Mouse (Mus musculus) adrenal gland, adult 10 weeks (tissue): ENCODE measurements around the gene Olfr1316. TPM values are rescaled to one million over a fixed set of nuclear protein-coding genes. Genes with fewer than 3 reads are reported as not detected.

ENCODE experiments used
- polyA plus RNA-seq: library from polyadenylated mRNA; stranded (reverse); fragments of 350-450 nt; fragmentation: Illumina TruSeq; extraction: RNeasy Lipid Tissue Mini Kit (QIAGEN cat#74804); gene quantifications from one replicate; pipeline ENCODE4 v1.2.3, GENCODE M21; 2014; ENCODE audit warnings: low read depth, low replicate concordance

The Olfr1316 gene
- polyA plus RNA-seq: not detected

DNA sequence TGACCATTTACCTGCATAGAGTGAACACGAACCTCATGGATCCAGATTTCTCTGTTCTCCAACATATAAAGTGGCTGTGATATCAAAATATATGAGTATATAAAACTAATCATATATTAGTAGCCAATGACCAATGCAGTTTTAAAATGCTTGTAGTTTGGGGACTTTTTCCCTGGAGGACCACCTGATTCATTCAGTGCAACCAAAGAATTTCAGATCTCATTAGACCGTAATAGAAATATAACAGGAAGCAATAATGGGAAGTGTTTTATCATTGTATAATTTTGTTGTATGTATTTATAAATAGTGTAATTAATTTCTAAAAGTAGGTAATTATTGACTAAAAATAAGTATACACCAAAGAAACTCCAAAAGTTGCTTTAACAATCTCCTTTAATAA, at the start of gene Olfr1316:
TSS of gene Olfr1316 (minus strand) at position 101 of the 400 bp plus-strand sequence.

DNA sequence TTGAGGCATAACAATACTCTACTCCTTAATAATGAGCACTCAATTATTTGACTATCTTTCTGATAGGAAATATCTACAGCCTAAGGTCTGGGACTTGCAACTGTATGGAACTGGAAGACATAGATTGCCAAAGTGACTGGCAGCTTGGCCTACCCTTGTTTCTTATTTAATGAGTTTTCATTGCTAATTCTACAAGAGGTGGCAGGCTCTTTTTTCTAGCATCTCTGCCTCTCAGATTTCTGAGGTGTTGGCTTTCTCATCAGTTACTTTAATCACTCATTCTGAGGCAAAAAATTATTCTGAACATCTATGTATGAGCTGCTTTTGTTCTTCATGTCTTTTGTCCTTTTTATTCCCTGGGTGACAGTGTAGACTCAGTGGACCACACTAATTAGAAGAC, 19.1 kb upstream of the Olfr1316 start, which contains the start of gene Olfr1318:
TSS of gene Olfr1318 (plus strand) at position 301 of the 400 bp plus-strand sequence.

GRCm38 (mm10) chr2:112140029-112140428, 5.3 kb upstream of the Olfr1316 start, which contains the start of gene Olfr1317:
TSS of gene Olfr1317 (plus strand) at chr2:112140329.

GRCm38 (mm10) chr2:112115340-112115739, 19.4 kb downstream of the Olfr1316 start, which contains the start of gene Olfr1315-ps1:
TSS of gene Olfr1315-ps1 (minus strand) at chr2:112115440.

DNA sequence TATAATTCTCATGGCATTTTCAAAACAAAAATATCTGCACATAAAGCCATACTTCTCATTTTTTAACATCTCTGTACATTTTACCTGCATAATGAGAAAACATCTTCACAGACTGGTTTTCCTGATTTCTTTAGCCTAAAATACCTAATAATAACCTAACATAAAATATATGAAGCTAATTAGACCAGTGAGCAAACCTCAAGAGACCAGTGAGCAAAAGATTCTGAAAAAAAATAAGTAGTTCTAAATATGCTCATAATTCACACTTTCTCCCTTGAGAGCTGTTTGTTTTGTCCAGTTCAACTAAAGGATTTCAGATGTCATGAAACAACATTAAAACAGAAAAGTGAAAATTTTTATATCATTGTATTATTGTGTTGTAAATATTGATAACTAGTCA, 38.1 kb downstream of the Olfr1316 start, which contains the start of gene Olfr1314:
TSS of gene Olfr1314 (minus strand) at position 101 of the 400 bp plus-strand sequence.

GRCm38 (mm10) chr2:112077743-112078142, 57.0 kb downstream of the Olfr1316 start, which contains the start of gene Olfr1313:
TSS of gene Olfr1313 (minus strand) at chr2:112077843.

Other genes with a start within 250 kb of the Olfr1316 start
- gene Olfr1306, start 218.7 kb downstream of the Olfr1316 start, polyA plus RNA-seq: not detected
- not detected for gene Olfr1307, start 185.5 kb downstream of the Olfr1316 start, polyA plus RNA-seq
- gene Olfr1308, start 170.0 kb downstream of the Olfr1316 start, polyA plus RNA-seq: not detected
- not detected for gene Olfr1309, start 144.7 kb downstream of the Olfr1316 start, polyA plus RNA-seq
- gene Olfr1310, start 122.3 kb downstream of the Olfr1316 start, polyA plus RNA-seq: not detected
- not detected for gene Olfr1311, start 110.6 kb downstream of the Olfr1316 start, polyA plus RNA-seq
- not detected for gene Olfr1312, start 84.7 kb downstream of the Olfr1316 start, polyA plus RNA-seq
- not detected for gene Olfr1313, start 57.1 kb downstream of the Olfr1316 start, polyA plus RNA-seq
- gene Olfr1314, start 38.2 kb downstream of the Olfr1316 start, polyA plus RNA-seq: not detected
- gene Olfr1315-ps1, start 19.5 kb downstream of the Olfr1316 start, polyA plus RNA-seq: not detected
- gene Olfr1317, start 5.4 kb upstream of the Olfr1316 start, polyA plus RNA-seq: not detected
- not detected for gene Olfr1318, start 19.2 kb upstream of the Olfr1316 start, polyA plus RNA-seq
- gene Lpcat4, start 104.5 kb upstream of the Olfr1316 start, polyA plus RNA-seq: not detected
- gene Nutm1, start 124.3 kb upstream of the Olfr1316 start, polyA plus RNA-seq: not detected
- gene Nop10, start 126.9 kb upstream of the Olfr1316 start, polyA plus RNA-seq: 59.7 TPM
- 55.3 TPM for gene Slc12a6, start 130.8 kb upstream of the Olfr1316 start, polyA plus RNA-seq
- 4.4 TPM for gene Gm21985, start 131.3 kb upstream of the Olfr1316 start, polyA plus RNA-seq
- gene Emc4, start 233.1 kb upstream of the Olfr1316 start, polyA plus RNA-seq: 100.0 TPM
- gene Katnbl1, start 244.2 kb upstream of the Olfr1316 start, polyA plus RNA-seq: 55.7 TPM